In the genomic region with DNA sequence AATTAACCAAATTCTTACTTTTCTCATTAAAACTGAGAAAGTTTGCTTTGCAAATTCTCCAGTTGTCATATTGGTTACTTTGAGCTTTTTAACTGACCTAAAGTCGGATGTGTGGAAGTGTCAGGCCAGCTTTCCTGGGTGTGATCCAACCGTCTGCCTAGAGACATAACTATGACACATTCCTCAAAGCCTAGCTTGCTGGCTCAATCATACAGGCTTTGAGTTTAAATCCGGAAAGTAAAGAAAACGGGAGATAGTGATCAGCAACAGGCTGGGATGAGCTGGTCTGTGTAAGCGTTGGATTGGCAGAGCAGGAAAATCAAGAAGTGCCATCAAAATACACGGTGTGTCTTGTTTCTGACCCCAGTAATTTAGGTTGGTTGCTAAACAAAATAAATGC, we compare ENCODE assay signal across 8 mouse cellular contexts.
DNase-seq lines count a peak whose midpoint lies in the region; ATAC-seq and TF ChIP-seq lines count a peak whose summit lies in the region.

No protein-coding gene starts in this region.

- H3K9ac ChIP-seq in embryonic facial prominence, embryonic 12.5 days = no peak overlapping the region
- H3K9ac ChIP-seq in forebrain, postnatal 0 days = no peak overlapping the region

- DNase-seq in kidney, adult 18-20 months = peak; percentile 3
- DNase-seq in kidney, adult 11 months = no peak
- peak; percentile 58 for DNase-seq in heart, postnatal 4 days
- no peak for DNase-seq in cerebellum, postnatal 14 days
- DNase-seq in forebrain, postnatal 0 days = no peak
- no peak for DNase-seq in ovary, postnatal 14 days (ENCODE audit: low spot score)

- H3K36me3 ChIP-seq in embryonic facial prominence, embryonic 12.5 days = no peaks in the 10 kb centered on the region
- no peaks in the 10 kb centered on the region for H3K36me3 ChIP-seq in forebrain, postnatal 0 days (ENCODE audit: insufficient read depth)

- no peaks in the 10 kb centered on the region for H3K4me1 ChIP-seq in embryonic facial prominence, embryonic 12.5 days
- no peaks in the 10 kb centered on the region for H3K4me1 ChIP-seq in forebrain, postnatal 0 days (ENCODE audit: insufficient read depth)

- H3K4me2 ChIP-seq in embryonic facial prominence, embryonic 12.5 days (replicated peaks) = no peak overlapping the region; the same call in 1 of the 2 replicates
- H3K4me2 ChIP-seq in forebrain, postnatal 0 days (ENCODE audit: low read depth) = no peak overlapping the region

- no peak overlapping the region; the same call in 1 of the 2 replicates for H3K27ac ChIP-seq in embryonic facial prominence, embryonic 12.5 days
- no peak overlapping the region for H3K27ac ChIP-seq in forebrain, postnatal 0 days (ENCODE audit: low read depth, low read length)

- ATAC-seq in embryonic facial prominence, embryonic 12.5 days (ENCODE audit: insufficient number of reproducible peaks, insufficient read depth, low FRiP score, low TSS enrichment) = no peak
- peak; percentile 26; the same call in 1 of the 2 replicates for ATAC-seq in megakaryocyte progenitor cell, adult 5-6 weeks (replicated peaks; ENCODE audit: poor library complexity)
- ATAC-seq in forebrain, postnatal 0 days = no peak

- no peaks in the 10 kb centered on the region for H3K9me3 ChIP-seq in embryonic facial prominence, embryonic 12.5 days
- no peaks in the 10 kb centered on the region for H3K9me3 ChIP-seq in forebrain, postnatal 0 days (ENCODE audit: low read length)

- H3K4me3 ChIP-seq in embryonic facial prominence, embryonic 12.5 days = peak overlapping the region; percentile 20; the same call in 1 of the 2 replicates
- no peak overlapping the region for H3K4me3 ChIP-seq in forebrain, postnatal 0 days (ENCODE audit: low read depth, low read length)

- no peak for TF ChIP-seq CTCF in forebrain, postnatal 0 days (IDR thresholded peaks at IDR 0.05; ENCODE audit: low read depth)

- 27% methylated on average over 6 of the region's 6 CpGs for WGBS in embryonic facial prominence, embryonic 12.5 days
- 75% methylated on average over 6 of the region's 6 CpGs for whole genome bisulfite sequencing in forebrain, postnatal 0 days

- no peaks in the 10 kb centered on the region for H3K27me3 ChIP-seq in embryonic facial prominence, embryonic 12.5 days
- H3K27me3 ChIP-seq in forebrain, postnatal 0 days (ENCODE audit: insufficient read depth, low read length) = no peaks in the 10 kb centered on the region

Comparison
In these comparisons a context has a peak if more than half of its experiments do, and no peak if none do; other contexts are left out.
1. DNase-seq: peak in kidney, adult 18-20 months (single experiment) and heart, postnatal 4 days (single experiment); none in kidney, adult 11 months (single experiment), cerebellum, postnatal 14 days (0 of 2), forebrain, postnatal 0 days (single experiment) and ovary, postnatal 14 days (single experiment).